Mouse (Mus musculus) cerebellum, postnatal 14 days (tissue): ENCODE data around the gene Akap5.

Source experiments
- DNase-seq, 2 experiments: peaks; one replicate each; pipeline ENCODE4 v3.0.0; 2021; ENCODE audit warnings: mixed read lengths in 2 of 2

Gene Akap5

GRCm38 (mm10) chr12:76311227-76311626, 13.5 kb upstream of the Akap5 start:
- no peak for DNase-seq

- no peak for DNase-seq
Observed at GRCm38 (mm10) chr12:76311951-76312350, 12.7 kb upstream of the Akap5 start.

- no peak for DNase-seq
Observed at GRCm38 (mm10) chr12:76318282-76319212, 6.1 kb upstream of the Akap5 start.

DNA sequence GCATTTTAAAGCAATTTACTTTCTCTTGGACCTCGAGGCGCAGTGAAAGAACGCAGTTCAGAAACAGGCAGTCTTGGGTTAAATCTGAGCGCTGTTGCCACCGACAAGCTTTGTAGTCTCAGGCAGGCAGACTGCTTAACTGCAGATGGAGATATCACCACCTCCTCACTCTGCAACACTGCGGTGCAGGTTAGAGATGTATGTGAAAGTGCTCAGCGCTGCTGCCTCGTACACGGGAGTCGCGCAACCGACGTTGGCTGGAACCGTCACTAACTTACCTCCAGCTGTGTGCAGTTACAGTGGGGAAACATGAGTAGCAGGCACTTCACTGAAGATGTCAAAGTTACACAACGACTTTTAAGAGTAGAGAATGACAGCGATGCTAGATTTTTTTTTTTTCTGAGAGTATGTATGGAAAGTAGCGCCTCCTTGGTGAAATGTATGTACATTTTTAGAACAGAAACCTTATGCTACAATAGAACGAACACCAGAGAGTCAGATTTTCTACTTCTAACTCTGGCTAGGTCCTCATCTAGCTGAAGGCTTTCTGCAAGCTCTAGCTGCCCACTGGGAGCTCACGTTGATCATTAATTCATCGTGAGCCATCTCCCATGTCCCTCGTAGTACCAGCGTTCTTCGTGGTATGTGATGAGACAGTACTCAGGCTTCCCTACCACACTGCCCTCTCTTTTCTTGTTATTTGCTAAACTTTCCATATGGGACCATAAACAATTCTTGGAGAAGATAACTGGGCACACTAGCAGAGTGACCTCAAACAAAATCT, 1.9 kb downstream of the Akap5 start:
- no peak for DNase-seq

DNA sequence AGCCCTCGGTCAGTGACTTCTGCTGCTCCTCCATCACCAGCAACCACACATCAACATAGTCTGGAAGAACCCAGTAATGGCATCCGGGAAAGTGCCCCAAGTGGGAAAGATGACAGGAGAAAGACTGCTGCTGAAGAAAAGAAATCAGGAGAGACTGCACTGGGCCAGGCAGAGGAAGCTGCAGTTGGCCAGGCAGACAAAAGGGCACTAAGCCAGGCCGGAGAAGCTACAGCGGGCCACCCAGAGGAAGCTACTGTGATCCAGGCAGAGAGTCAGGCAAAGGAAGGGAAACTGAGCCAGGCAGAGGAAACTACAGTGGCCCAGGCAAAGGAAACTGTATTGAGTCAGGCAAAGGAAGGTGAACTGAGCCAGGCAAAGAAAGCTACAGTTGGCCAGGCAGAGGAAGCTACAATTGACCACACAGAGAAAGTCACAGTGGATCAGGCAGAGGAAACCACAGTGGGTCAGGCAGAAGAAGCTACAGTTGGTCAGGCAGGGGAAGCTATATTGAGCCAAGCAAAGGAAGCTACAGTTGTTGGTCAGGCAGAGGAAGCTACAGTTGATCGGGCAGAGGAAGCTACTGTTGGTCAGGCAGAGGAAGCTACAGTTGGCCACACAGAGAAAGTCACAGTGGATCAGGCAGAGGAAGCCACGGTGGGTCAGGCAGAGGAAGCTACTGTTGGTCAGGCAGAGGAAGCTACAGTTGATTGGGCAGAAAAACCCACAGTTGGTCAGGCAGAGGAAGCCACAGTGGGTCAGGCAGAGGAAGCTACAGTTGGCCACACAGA, 4.1 kb downstream of the Akap5 start:
- DNase-seq: no peak

DNA sequence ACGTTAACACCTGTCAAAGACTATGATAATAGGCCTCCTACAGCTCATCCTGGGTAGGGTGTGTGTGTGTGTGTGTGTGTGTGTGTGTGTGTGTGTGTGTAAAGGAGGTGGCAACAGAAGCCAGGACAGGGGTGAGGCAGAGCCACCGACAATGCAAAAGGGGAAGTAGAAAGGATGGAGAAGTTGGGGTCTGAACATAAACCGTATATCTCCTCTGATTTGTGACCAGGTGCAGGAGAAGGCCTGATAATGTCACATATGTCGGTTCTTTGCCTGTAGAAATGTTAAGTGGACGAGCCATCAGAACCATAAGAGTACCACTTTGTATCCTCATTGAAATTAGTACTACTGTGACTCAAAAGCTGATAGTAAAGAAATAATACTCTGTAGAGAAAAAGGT, 9.0 kb downstream of the Akap5 start:
- no peak for DNase-seq

- no peak for DNase-seq
Observed at GRCm38 (mm10) chr12:76335641-76336040, 10.9 kb downstream of the Akap5 start.

- no peak for DNase-seq
Observed at GRCm38 (mm10) chr12:76336111-76336965, 11.6 kb downstream of the Akap5 start.

GRCm38 (mm10) chr12:76341080-76341479, 16.4 kb downstream of the Akap5 start:
- peak; percentile 79 to 82 for DNase-seq

DNA sequence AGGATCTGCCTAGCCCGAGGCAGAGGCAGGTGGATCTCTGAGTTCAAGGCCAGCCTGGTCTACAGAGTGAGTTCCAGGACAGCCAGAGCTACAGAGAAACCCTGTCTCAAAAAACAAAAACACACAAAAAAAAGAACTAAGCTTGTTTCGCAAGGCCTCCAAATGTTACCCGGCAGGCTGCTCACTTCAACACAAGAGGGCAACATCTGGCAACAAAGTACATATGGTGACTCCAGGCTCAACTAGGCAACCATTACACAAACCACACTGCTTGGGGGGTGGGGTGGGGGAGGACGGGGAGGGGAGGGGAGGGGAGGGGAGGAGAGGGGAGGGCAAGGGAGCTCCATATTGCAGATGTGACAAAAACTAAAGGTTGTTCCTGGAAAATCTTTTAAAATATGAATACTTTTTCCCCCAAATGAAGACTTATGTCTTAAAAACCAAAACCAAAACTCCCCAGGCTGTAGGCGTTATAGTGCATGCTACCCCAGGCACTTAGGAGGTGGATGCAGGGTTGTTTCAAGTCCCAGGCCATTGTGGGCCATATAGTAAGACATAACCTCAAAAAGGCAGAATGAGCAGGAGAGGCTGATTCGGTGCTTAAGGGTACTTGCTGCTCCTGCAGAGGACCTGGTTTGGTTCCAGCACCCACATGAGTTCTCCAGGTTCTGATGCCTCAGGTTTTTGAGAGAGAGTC, 21.2 kb downstream of the Akap5 start:
- no peak for DNase-seq

- no peak for DNase-seq
Observed at GRCm38 (mm10) chr12:76349680-76350220, 25.1 kb downstream of the Akap5 start.

GRCm38 (mm10) chr12:76360868-76361267, 36.2 kb downstream of the Akap5 start:
- no peak for DNase-seq

DNA sequence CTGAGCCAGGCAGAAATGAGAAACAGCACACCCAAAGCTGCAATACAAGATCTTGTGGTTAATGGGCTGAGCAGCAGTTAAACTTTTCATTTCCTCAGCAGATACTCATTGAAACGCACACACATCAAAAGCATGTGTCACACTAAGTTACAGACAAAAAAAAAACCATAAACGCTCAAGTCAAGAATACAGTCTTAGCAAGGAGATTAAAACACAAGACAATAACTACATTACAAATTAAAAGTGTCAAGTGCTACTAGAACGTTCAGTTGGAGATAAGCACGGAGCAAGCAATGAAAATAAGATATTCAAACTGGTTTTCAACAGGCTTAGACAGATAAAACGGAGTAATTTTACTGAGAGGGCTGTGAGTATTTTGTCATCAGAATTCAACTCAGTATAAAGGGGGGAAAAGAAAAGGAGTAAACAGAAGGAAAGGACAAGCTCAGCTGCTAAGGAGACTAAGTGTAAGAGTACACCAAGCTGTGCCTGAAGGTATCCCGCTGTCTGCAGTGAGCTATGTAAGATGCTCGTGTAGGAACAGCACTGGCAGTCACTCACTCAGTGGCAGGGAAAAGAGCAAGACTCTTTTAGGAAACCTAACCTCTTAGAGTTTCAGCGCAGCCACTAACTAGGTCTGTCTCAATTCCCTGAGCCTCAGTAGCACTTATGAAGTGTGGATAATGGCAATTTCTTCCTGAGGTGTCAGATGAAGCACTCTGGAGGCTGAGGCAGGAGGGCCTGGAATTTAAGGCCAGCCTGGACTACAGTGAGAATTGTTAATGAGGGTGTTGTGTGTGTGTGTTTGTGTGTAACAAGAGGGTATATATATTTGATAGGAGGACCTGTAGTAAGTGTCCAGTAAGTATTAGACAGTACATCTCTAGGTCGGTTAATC, 37.0 kb downstream of the Akap5 start:
- no peak for DNase-seq

DNA sequence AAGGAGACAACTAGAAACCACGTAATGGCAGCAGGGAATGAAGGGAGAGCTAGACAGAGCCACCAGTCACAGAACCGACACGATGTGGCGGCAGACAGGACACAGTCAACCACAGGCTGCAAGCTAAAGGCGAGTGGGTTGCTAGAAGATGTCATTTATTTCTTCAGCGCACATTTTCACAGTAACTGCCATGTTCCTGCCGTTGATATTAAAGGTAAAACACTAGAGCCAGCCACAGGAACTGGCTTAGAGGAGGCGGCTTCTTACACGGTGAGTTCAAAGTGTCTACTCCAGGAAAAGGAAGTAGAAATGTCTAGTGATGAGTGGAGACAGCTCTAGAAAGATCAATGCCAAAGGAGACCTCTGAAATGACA, 37.6 kb downstream of the Akap5 start:
- DNase-seq: no peak

DNA sequence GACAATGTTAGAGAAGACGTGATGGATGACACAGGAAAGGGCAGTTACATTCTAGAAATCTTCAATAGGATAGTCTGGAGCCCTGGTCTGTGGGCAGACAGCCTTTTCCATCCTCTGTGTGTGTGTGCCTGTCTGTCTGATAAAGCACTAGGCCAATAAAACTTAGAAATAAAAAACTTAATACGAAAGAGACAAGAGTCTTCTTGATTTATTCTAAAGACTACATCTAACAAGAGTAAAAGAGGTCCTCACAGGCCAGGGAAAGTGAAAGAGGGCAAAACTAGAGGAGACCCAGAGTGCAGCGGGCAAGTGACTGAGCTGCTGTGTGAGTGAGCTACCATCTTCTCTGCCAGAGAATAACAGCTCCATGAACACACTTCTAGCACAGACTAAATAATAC, 41.6 kb downstream of the Akap5 start:
- no peak for DNase-seq

GRCm38 (mm10) chr12:76367096-76367995, 42.7 kb downstream of the Akap5 start:
- DNase-seq: peak; percentile 49 to 54

DNA sequence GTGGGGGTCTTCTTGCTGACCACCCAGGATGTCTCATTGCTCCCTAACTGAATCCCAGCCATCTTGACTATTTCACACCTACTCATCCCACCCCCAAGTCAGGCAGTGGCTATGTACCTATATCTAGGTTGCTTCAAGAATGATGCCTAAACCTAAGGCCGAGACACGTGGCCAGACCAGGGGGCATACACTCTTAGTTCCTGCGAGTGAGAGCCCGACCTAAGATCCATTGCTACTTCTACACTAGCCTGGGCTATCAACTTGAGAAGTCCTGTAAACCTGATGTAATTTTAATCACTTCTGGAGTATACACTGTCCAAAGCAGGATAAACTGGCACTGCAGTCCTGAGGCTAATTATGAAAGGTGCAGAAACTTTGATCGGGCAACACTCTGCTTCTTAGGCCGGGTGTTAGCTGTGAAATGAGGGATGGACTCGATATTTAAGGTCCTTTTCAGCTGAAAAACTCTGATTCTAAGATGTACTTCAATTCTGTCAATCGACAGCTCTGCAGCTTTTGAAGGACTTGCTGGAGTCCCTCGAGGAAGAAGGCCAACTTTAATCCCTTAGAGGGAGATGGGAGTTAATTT, 43.6 kb downstream of the Akap5 start:
- peak; percentile 15 to 23 for DNase-seq

DNA sequence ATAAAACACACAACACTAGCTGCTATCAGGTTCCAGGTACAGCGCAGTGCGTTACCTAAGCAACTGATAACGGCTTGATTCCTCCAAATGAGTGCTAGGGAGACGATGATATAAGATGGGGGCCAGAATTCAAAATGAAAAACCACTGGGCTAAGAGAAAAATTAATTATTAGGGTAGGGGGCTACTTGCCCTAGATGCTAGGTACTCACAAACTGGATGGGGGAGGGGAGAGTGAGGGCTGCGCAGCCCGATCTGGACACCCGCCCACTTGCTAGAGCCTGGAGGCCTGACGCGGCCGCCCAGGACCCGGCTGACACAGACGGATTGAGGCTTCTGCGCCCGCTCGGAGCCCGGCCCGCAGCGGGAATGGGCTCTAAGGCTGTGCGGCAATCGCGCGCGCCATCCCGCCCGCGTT, 44.1 kb downstream of the Akap5 start:
- peak; percentile 83 to 88 for DNase-seq
